Mouse (Mus musculus) neural tube, embryonic 14.5 days (tissue): ENCODE measurements at regions not wholly inside any gene's neighbourhood (a gene's known extent, or its start where the extent isn't known, plus 50 kb on each side); places are given as distances from the start of the nearest gene placed in this dataset.

Experiments
- ATAC-seq: fragments of 200-750 bp; cut with Nextera tagmentation; 2 replicates; pipeline ENCODE4 v1.8.0; 2017; ENCODE audit warnings: low read depth, mild to moderate bottlenecking, moderate TSS enrichment, moderate library complexity
- H3K27ac ChIP-seq: fragments of 300-500 bp; sonication (generic); 2 replicates; pipeline ENCODE4 v1.5.1; 2014; ENCODE audit warnings: low read depth, mild to moderate bottlenecking, control low read depth, low read length, moderate library complexity, mixed read lengths
- H3K27me3 ChIP-seq: fragments of 300-500 bp; sonication (generic); 2 replicates; pipeline ENCODE4 v1.6.1; 2014; ENCODE audit warnings: low read length; ENCODE audit not compliant: control insufficient read depth, insufficient read depth
- H3K36me3 ChIP-seq: fragments of 300-500 bp; sonication (generic); 2 replicates; pipeline ENCODE4 v1.6.1; 2014; ENCODE audit warnings: low read length, mixed read lengths; ENCODE audit not compliant: control insufficient read depth, insufficient read depth
- H3K4me1 ChIP-seq: fragments of 300-500 bp; sonication (generic); 2 replicates; pipeline ENCODE4 v1.6.1; 2014; ENCODE audit warnings: low read length; ENCODE audit not compliant: control insufficient read depth, insufficient read depth
- H3K4me2 ChIP-seq: fragments of 300-500 bp; sonication (generic); 2 replicates; pipeline ENCODE4 v1.6.1; 2014; ENCODE audit warnings: mild to moderate bottlenecking, low read depth, low read length, control low read depth
- H3K4me3 ChIP-seq: fragments of 300-500 bp; sonication (generic); 2 replicates; pipeline ENCODE4 v1.5.1; 2014; ENCODE audit warnings: low read depth, low read length, control low read depth, mixed read lengths
- H3K9ac ChIP-seq: fragments of 300-500 bp; sonication (generic); replicated peaks from 2 replicates; pipeline ENCODE4 v1.6.1; 2014; ENCODE audit warnings: low read depth, mild to moderate bottlenecking, control low read depth, low read length, mixed read lengths
- H3K9me3 ChIP-seq: fragments of 300-500 bp; sonication (generic); 2 replicates; pipeline ENCODE4 v1.6.1; 2016; ENCODE audit warnings: low read length; ENCODE audit not compliant: control insufficient read depth
- WGBS: fragments of 180-500 bp; shearing (Covaris S2); extraction: QIAGEN DNeasy Blood & Tissue Kit; methylation state at CpG from one replicate; pipeline ENCODE4 v1.1.7; 2014; 5-methylcytosine and 5-hydroxymethylcytosine counted together

DNA sequence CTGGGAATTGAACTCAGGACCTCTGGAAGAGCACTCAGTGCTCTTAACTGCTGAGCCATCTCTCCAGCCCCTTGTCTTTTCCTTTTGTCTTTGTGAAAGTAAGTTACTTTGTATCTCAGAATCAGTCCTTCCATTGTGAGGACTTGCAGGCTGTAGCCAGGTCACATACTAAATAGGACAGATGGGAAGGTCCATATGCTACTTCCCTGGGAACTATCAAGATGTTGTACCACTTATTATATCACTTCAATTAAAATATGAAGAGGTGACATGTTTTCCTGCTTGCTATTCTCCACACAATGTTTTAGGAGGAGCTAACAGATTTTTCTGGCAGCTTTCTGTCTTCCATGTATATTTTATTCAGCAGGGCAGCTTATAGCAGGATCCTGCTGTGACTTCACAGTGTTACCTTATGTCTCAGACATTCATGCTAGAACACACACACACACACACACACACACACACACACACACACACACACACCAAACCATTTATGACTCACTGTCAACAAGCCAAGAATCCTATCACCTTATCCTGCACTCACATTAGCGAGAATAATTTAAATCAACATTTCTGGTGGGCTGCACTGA, 179.6 kb upstream of the Fermt1 start:
- no peak overlapping the region for H3K4me3 ChIP-seq
- no peaks in the 10 kb centered on the region for H3K9me3 ChIP-seq
- H3K4me1 ChIP-seq, result no peaks in the 10 kb centered on the region
- 86% methylated on average over 1 of the region's 1 CpGs for WGBS
- no peak for ATAC-seq
- H3K9ac ChIP-seq, result no peak overlapping the region
- no peak overlapping the region for H3K27ac ChIP-seq
- no peak overlapping the region for H3K4me2 ChIP-seq
- H3K36me3 ChIP-seq, result no peaks in the 10 kb centered on the region
- H3K27me3 ChIP-seq, result no peaks in the 10 kb centered on the region

GRCm38 (mm10) chr2:133134878-133135277, 189.2 kb upstream of the Fermt1 start:
- H3K4me2 ChIP-seq, result no peak overlapping the region
- no peaks in the 10 kb centered on the region for H3K4me1 ChIP-seq
- H3K9ac ChIP-seq, result no peak overlapping the region
- no peak overlapping the region for H3K4me3 ChIP-seq
- WGBS, result 68% methylated on average over 3 of the region's 3 CpGs
- no peak for ATAC-seq
- no peak overlapping the region for H3K27ac ChIP-seq
- no peaks in the 10 kb centered on the region for H3K27me3 ChIP-seq
- no peaks in the 10 kb centered on the region for H3K36me3 ChIP-seq
- H3K9me3 ChIP-seq, result no peaks in the 10 kb centered on the region

DNA sequence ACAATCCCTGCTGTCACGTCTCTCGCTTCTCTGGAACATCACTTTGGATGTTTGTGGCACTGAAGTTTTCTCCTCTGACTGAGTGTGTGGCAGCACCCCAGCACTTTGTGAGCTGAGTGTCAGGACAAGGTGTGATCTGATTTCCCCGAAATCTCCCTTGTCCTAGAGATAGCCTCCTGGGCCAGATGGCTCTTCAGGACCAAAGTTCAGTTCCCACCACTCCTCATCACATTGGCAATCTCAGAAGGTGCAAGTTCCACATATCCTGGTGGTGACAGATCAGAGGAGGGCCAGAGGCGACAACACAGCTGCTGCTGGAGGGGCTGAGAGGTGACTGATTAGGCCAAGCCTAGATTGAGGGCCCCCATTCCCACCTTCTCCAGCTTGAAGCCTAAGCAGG, 193.2 kb upstream of the Fermt1 start:
- no peak for ATAC-seq
- H3K4me3 ChIP-seq, result no peak overlapping the region
- H3K36me3 ChIP-seq, result no peaks in the 10 kb centered on the region
- no peak overlapping the region for H3K9ac ChIP-seq
- no peaks in the 10 kb centered on the region for H3K4me1 ChIP-seq
- H3K9me3 ChIP-seq, result no peaks in the 10 kb centered on the region
- H3K27me3 ChIP-seq, result no peaks in the 10 kb centered on the region
- H3K27ac ChIP-seq, result no peak overlapping the region
- 81% methylated on average over 4 of the region's 4 CpGs for WGBS
- H3K4me2 ChIP-seq, result no peak overlapping the region

DNA sequence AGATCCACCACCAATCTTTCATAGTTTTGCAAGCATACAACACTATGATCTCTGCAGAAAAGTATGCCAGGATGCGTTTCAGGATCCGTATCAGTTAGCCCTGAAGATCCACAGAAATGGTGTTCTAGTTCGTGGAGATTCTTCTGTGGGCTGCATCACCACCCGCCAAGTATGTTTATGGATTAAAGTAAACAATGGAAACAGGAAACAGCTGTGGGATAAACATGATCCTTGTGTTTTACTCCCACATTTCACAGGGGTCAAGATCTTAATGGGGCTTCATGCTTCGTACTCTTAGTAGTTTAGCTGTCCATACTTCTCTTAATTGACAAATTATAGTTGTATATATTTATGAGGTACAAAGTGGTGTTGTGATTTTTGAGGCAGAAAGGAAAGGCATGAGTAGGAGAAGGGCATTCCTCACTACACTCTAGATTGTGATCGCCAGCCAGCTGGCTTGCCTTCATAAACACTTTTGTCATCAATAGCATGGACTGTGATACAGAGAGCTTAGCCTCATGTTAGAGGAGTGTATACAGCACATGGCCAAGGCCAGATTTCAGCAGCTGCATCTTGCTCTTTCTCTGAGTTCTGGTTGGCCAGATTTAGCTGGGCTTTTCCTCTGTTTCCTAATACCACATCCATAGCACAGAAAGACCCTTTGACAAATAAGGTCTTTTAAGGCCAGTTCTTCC, 195.8 kb upstream of the Fermt1 start:
- no peaks in the 10 kb centered on the region for H3K36me3 ChIP-seq
- ATAC-seq, result no peak
- 87% methylated on average over 6 of the region's 6 CpGs for WGBS

DNA sequence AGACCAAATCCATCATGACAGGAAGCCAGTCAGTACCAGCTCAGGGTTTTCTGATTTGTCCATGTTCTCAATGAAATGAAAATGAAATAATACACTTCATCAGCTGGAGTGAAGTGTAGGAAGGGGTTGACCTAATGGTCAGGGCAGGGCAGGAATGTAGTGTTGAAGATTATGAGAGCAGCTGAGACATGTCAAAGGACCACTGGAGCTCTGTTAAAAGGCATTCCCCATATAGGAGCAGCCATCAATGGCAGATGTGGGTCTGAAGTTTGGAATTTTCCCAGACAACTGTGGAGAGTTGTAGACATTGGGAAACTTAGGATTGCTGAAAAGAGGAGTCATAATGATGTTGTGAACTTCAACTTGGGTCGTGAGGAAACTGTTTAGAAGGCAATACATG, 206.8 kb upstream of the Fermt1 start:
- no peaks in the 10 kb centered on the region for H3K36me3 ChIP-seq
- no peak overlapping the region for H3K27ac ChIP-seq
- no peak overlapping the region for H3K9ac ChIP-seq
- no peak for ATAC-seq
- H3K9me3 ChIP-seq, result no peaks in the 10 kb centered on the region
- no peaks in the 10 kb centered on the region for H3K27me3 ChIP-seq
- H3K4me2 ChIP-seq, result no peak overlapping the region
- H3K4me3 ChIP-seq, result no peak overlapping the region
- no peaks in the 10 kb centered on the region for H3K4me1 ChIP-seq
- WGBS, result 85% methylated on average over 1 of the region's 1 CpGs

More for the DNA sequence above, 195.8 kb upstream of the Fermt1 start:
- Histone ChIP-seq H3K4me1 (no peaks in the 10 kb centered on the region), H3K9ac (no peak overlapping the region), H3K27ac (no peak overlapping the region), H3K4me2 (no peak overlapping the region), H3K27me3 (no peaks in the 10 kb centered on the region), H3K4me3 (no peak overlapping the region), H3K9me3 (no peaks in the 10 kb centered on the region)

DNA sequence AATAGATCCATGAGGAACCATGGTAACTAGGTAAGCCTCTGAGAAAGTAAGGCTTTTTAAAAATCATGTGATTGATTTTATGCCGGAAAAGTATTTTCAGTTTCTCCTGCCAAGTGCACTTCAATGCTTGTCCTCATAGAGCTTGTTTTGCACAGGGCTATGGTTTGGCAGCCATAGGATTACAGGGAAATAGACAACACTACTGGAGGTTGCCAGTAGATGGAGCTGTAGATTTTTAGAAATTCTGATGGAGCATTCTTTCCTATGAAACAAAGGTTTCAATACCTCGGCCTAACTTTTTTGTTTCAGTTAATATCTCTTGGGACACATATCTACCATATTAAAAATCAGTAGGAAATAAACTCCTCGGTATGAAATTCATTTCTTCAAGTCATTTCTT, 210.8 kb upstream of the Fermt1 start:
- Histone ChIP-seq H3K36me3 (no peaks in the 10 kb centered on the region), H3K4me1 (no peaks in the 10 kb centered on the region), H3K9ac (no peak overlapping the region), H3K9me3 (no peaks in the 10 kb centered on the region), H3K27me3 (no peaks in the 10 kb centered on the region), H3K27ac (no peak overlapping the region), H3K4me2 (no peak overlapping the region), H3K4me3 (no peak overlapping the region)
- no peak for ATAC-seq
- 67% methylated on average over 3 of the region's 3 CpGs for WGBS

DNA sequence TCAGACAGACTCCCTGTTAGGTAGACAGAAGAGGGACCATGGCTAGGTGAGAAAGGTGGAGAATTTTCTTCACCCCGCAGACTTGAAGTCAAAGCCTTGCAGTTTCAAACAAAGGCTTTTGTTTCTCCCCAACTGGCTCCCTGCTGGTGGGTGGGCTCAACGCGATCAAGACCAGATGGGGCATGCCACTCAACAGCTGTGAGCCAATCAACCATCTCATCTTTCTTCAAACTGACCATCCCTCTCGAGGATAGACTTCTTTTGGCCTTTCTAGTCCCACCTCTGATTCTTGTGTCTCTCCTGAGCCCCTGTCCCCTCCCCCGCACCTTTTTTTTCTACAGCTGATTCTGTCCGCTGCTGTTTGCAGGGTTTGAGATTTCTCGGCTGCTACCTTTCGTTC, 212.5 kb upstream of the Fermt1 start:
- Histone ChIP-seq H3K36me3 (no peaks in the 10 kb centered on the region), H3K9ac (no peak overlapping the region), H3K4me3 (no peak overlapping the region), H3K9me3 (no peaks in the 10 kb centered on the region), H3K27me3 (no peaks in the 10 kb centered on the region), H3K4me2 (no peak overlapping the region), H3K27ac (no peak overlapping the region), H3K4me1 (no peaks in the 10 kb centered on the region)
- ATAC-seq, result no peak
- WGBS, result 56% methylated on average over 8 of the region's 8 CpGs

- Histone ChIP-seq H3K9me3 (no peaks in the 10 kb centered on the region), H3K27ac (no peak overlapping the region), H3K9ac (no peak overlapping the region), H3K4me3 (no peak overlapping the region), H3K4me1 (no peaks in the 10 kb centered on the region), H3K36me3 (no peaks in the 10 kb centered on the region), H3K4me2 (no peak overlapping the region), H3K27me3 (no peaks in the 10 kb centered on the region)
- 54% methylated on average over 2 of the region's 2 CpGs for WGBS
- no peak for ATAC-seq
Observed at GRCm38 (mm10) chr2:133159398-133159797, 213.7 kb upstream of the Fermt1 start.

GRCm38 (mm10) chr2:133176411-133176810, 230.7 kb upstream of the Fermt1 start:
- H3K4me3 ChIP-seq, result no peak overlapping the region
- ATAC-seq, result no peak
- WGBS, result 83% methylated on average over 3 of the region's 3 CpGs
- H3K9ac ChIP-seq, result no peak overlapping the region
- H3K9me3 ChIP-seq, result no peaks in the 10 kb centered on the region
- H3K4me2 ChIP-seq, result no peak overlapping the region
- H3K36me3 ChIP-seq, result no peaks in the 10 kb centered on the region
- H3K27ac ChIP-seq, result no peak overlapping the region
- no peaks in the 10 kb centered on the region for H3K4me1 ChIP-seq
- no peaks in the 10 kb centered on the region for H3K27me3 ChIP-seq
